Mouse (Mus musculus): ENCODE measurements around the gene Fgf9.

The Fgf9 gene

DNA sequence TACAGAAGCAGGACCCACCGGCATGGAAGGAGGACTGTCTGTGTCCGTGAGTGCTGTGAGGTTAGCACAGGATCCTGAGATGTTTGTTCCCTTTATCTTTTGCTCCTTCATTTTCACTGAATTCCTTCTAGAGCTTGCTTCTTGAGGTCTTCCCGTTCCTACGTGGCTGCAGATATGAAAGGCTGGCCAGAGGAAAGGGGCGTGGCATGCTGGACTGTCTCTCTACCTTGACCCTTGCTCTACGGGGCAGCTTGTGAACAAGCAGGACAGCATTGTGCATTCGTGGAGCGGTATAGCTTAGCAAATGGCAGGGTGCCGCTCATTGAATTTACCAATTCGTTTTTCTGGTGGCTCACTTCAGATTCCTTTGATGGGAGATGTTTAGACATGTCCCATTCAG is 21.0 kb downstream of the Fgf9 start:
- no peak for DNase-seq

DNA sequence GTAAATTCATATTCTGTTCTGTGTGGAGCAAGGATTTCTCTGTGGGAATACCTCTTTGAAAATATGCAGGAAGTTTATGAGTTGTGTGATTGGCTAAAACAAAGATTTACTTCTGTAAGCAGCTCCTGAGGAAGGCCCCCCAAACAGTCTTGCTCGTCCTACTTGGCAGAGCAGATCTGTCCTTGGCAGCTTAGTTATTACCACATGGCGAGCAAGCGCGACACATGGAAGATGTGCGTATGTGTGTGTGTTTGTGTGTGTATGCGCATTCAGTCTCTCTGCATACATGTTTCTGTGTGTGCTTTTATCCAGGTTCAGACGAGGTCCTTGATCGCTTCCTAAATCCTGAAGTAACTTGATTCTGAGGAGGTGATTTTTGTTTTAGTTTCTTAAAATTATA is 29.3 kb downstream of the Fgf9 start:
- no peak for DNase-seq

DNA sequence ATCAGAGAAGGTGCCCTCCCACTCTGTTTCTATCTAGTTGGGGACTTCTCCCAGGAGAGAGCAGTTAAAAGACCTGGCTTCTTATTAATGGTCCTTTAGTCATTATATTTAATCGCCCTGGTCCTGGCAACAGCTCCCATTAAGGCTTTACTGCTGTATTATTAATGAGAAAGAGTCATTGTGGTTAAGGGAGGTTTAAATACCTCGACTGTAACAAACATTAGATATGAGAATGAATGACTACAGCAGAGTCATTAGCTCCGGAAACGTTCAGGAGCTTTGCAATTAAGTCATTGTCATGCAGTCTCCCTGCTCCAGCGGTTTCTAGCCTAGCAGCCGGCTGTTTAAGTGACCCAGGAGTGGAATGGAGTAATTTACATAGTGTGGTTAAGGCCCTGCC is 31.0 kb downstream of the Fgf9 start:
- no peak for DNase-seq

DNA sequence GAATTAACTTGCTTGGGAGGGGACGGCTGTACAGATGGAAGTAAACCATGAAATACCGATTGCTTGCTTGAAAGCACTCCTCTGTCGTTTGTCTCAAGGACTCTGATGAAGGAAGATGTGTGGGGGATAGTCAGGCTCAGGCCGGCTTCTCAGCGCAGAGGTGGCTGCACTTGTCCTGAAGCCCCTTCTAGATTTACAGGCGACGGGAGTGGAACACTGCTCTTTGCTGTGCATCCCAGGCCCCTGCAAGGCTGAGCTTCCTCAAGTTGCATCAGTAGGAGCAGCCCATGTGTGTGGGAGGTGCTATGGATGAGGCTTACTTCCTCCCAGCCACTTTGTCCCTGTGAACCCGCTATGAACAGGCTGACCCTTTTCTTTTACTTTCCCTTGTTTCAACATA is 33.9 kb downstream of the Fgf9 start:
- DNase-seq, result no peak

DNA sequence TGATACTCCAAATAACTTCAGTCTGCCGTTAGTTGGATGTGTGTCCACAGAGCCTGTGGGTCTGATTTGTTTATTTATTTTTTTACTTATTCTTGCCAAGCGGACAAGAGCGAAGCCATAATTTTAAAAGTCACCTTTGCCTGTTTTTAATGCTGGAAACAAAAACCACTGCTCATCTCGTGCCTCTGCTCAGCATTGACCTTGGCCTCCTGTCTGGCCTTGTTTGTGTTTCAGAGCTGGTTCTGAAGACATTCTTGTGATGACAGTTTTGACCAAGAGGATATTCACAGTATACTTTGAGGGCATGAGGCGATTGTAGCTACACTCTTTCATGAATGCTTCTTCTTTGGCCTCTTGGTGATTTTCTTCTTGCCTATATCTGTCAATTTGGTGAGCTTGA is 35.2 kb downstream of the Fgf9 start:
- no peak for DNase-seq

DNA sequence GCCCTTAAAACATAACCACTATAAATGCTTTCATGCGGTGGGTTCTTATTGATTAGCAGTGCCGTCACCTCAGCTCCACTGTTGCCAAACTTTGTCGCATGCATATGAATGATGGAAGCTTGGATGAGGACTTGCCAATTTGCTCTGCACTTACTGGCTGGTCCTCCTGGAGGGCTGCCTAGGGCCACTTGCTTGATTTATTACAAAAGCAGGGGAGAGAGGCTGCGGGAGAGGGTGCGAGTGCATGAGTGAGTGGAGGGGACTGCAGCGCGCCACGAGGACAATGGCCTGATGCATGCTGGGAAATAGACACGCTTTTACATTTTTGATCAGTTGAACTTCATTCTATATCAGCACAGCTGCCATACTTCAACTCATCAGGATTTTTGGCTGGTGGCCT is 39.3 kb downstream of the Fgf9 start:
- no peak for DNase-seq

DNA sequence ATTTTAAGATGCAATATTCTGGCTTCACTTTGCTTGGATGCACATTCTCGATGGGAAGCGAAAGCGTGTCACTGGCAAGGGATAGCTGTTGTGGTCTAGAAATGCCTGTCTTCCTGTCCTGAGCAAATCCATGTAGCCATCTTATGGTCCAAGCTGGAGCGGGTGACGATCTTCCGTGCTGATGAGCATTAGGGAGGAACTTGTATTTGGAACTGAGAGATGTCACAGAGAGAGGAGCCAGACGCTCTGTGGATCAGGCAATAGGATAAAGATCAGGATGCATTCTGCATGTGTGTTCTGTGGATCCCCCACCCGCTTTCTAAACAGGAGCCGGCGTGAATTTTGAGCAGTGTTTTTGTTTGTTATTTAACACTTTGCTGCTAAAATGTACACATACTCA is 41.2 kb downstream of the Fgf9 start:
- no peak for DNase-seq

DNA sequence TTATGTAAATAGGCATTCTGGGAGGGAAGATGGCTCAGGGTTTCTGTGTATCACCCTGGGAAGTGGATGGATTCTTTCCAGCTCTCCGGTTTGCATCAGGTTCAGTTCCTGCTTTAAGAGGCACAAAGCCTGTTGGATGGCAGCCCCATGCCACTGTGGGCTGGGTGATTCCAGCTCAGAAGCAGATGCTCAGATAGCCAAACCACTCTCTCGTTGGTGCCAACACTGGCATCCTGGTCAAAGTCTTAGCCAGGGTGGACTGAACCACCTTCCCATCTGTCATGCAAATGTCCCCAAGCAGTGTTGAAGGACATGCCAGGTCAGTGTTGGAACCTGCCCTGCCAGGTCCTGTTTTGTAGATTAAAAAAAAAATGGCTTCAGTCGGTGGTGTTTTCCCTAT is 42.0 kb downstream of the Fgf9 start:
- DNase-seq, result no peak

DNA sequence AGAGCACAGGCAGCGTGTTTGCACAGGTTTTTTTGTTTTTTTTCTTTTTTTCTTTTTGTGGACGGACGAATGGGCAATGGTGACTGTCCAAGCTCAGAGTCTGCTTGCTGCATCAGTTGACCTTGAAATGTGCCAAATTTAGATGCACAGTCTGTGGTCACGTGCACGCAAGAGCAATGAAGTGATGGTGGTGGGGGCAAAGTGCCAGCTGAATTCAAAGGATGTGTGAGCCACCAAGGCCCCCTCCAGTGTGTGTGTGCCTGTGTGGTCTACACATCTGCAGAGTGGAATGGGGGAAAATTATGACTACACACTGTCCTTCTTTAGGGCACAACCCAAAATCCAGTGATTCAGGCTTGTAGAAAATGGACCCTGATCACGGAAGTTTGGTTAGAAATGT is 42.8 kb downstream of the Fgf9 start:
- no peak for DNase-seq

DNA sequence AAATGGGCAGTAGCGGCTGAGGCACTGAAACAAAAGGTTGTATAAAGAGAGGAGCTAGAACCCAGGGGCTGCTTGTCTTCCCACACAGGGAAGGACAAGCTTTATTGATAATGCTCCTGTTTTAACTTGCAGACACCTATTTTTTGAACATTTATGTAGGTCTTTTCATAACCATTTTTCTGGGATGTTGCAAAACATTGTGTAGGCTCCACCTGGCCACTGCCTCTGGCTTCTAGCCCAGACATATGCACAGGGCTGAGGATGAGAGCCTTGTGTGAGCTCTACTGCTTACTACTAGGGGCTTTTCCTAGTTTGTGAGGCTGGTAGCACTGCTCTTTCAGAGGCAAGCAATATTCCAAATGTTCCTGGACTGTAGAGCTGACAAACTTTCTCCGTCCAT is 43.8 kb downstream of the Fgf9 start:
- no peak for DNase-seq

DNA sequence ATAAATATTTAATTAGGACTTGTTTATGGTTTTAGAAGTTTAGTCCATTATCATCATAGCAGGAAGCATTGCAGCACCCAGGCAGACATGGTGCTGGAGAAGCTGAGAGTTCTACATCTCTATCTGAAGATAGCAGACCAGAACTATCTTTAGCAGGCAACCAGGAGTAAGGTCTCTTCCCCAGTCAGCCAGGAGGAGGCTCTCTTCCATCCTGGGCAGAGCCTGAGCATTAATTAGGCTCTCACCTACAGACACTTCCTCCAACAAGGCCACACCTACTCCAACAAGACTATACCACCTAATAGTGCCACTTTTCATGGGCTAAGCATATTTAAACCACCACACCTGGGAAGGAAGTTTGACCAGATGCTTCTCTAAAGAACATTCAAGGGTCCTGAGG is 54.3 kb downstream of the Fgf9 start:
- no peak for DNase-seq

DNA sequence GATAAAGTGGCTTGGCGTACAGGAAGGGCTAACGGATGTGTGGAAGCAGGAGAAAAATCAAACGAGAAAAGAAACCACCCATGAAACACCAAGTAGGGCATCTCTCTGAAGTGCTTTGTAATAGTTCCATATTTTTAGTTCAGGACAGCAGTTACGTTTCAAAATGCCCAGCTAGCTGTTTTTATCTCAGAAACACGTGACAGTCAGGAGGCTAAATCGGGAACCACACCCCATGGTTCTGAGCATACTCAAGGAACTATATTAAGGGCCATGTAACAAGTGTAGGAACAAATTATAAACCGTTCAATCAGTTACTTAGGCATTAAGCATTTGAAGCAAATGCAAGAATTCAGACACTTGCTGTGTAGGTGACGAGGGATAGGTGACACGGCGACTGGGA is 56.2 kb downstream of the Fgf9 start:
- DNase-seq, result no peak

DNA sequence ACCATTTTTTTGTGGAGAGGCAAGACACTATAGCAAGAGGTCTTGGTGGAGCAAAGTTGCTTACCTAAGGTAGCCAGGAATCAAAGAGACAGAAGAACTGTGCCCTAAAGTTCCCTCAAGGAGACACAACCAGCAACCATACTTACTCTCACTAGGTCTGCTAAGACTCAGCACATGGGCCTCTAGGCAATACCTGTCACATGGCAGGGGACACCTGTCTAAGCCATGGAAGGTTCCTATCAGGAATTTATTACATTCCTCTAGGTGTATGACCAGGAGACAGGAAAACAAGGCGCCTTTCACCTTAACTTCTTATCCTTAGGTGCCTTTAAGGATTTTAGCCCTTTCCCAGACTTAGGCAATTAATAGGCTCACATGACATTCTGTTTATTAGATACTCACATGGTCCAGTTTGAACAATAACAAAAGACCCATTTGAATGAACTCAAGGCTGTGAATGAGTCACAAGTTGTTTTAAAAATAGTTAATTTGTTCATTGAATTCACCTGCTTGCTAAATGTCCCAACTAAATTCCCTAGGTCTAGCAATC is 69.2 kb downstream of the Fgf9 start:
- no peak for DNase-seq

DNA sequence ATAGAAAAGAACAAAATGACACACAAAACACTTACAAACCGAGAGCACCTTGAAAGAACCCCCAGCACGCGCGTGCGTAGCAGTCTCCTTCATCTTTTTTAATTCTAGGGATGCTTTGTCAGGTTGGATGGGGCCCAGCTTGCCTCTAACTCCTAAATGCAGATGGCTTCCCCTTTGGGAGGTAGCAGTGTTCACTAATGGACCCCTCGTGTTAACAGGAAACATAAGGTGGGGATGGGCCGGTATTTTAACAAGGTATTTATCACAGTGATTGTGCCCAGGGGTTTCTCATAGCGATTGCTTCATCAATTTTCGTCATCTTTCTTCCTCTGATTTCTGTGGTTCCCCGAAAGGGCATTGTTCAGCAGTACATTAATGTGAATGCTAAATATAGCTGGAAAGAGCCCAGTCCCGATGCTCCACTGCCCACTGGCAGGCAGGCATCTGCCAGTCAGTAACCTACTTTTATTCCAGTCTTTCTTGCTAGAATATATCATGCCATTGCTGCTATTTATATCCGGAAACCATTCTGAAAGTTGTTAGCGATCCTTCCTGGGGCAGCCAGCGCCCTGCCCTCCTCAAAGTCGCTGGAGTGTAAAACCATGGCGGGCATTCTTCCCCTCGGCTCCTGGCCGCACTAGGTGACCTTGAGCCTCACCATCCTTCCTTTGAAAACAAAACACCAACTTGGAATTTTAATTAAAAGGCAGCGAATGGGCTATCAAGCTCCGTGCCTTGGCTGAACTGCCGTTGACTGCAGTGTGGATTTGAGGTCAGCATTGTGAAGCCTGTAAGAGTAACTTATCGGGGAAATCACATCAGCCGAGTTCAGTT is 79.5 kb downstream of the Fgf9 start:
- DNase-seq, result no peak

DNA sequence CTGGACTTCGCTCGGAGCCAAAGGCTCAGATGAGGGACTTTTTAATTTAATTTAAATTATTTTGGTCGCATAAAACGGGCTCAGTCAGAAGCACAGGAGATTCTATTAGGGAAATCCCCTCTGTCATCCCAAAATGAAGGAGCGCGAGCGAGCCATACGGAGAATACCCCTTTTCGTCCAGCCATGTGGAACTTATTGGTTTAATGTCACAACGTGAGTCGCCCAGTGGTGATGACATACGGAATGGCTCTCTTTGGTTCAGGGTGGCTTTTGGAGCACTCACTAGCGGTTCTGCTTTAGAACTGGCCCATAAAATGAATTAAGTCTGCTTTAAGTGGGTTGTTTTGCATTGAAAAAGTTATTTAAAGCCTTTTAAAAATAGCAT is 80.1 kb downstream of the Fgf9 start:
- no peak for DNase-seq

DNA sequence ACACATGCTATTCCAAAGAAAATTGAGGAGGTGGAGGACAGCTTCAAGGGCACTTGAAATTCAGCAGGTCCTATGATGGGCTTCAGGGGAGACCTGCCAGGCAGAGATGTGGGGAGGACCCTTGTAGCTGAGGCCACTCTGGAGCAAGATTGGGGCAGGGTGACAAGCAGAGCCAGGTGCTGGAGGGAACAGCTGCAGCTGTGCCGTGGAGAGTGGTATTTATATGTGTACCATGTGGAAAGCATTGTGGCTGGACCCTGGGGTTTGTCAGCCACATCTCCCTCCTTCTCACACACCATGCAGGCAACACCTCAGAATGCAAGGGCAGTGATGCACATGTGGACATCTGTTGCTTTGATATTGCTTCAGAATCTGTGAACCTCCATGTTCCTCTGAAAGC is 81.8 kb downstream of the Fgf9 start:
- no peak for DNase-seq

DNA sequence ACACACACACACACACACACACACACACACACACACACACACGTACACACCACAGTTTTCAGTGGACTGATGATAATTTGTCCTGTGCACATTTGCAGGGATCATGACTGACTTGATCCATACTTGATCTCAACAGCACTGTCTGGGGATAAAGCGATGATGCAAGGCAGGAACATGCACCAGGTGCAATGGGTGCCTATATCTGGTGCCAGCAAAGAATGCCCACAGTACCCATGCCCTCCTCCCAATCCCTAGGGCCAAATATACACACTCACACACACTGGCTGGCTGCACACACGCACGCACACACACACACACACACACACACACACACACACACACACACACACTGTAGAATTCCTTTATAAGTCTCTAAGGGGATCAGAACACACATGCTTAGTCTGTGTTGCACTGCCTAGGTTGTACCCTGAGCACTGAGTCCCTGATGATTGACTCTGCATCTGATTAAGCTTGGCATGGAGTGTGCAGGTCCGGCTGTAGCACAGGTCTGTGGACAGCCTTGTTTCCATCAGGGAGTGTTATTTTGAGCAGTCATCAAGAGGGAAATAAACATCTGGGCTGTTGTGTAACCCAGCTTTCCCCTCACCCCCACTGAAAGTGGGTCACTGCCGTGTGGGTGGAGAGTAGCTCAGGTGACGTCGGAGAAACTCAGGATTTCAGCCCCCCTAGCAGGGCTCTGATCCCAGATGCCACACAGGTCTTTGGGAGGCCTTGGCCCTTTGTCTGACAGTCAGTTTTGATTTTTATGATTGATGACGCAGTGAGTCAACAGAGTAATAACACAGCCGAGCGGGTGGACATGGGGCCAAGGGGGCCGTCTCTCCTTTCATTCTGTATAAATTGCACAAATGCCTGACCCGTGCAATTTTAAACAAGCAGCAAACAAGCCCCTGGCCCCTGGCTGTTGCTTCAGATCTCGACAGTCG is 83.4 kb downstream of the Fgf9 start:
- peak; percentile 19 for DNase-seq

DNA sequence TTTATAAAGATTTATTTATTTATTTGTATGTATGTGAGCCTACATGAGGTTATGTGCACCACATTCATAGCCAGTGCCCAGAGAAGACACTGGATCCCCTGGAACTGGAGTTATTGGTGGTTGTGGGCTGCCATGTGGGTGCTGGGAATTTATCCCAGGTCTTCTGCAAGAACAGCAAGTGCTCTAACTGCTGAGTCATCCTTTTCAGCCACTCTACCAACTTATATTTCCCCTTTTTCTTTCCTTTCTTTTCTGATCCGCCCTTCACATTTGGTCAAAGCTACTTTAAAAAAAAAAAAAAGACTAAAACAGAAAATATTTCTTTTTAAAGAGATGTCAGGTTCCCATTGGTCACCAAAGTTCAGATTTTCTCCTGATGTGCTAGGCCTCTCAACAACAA is 90.3 kb downstream of the Fgf9 start:
- no peak for DNase-seq
